Mouse (Mus musculus): Measurements from ENCODE around the gene Metap2.

- TF ChIP-seq POLR2A (IDR thresholded peaks at IDR 0.05; ENCODE audit: extremely low read depth, insufficient read depth, low read length) (no peak), CTCF (IDR thresholded peaks at IDR 0.05; ENCODE audit: low read depth, low read length) (no peak)
These were observed 43.4 kb upstream of the Metap2 start for GRCm38 (mm10) chr10:93940279-93940678.
